Mouse (Mus musculus): ENCODE data around the gene Gng12. TPM values are rescaled to one million over a fixed set of nuclear protein-coding genes. Genes with fewer than 3 reads are reported as not detected.
A peak's percentile ranks its signal among the peaks of the same experiment; 100 is the strongest.

The Gng12 gene
- polyA plus RNA-seq, 1 experiment from 2014 or later: 27.8 TPM

- DNase-seq (ENCODE audit: low spot score) (no peak), ATAC-seq (no peak)
- H3K9me3 ChIP-seq (replicated peaks; ENCODE audit: control insufficient read depth, low read length): no peaks in the 10 kb centered on the region
- H3K4me1 ChIP-seq (ENCODE audit: control insufficient read depth, insufficient read depth, low read length): no peaks in the 10 kb centered on the region
- no peak overlapping the region for H3K4me2 ChIP-seq (ENCODE audit: low read length)
- no peak overlapping the region for H3K9ac ChIP-seq (ENCODE audit: low read length)
- H3K27me3 ChIP-seq (replicated peaks; ENCODE audit: control insufficient read depth, insufficient read depth, low read length): no peaks in the 10 kb centered on the region
- no peak overlapping the region for H3K27ac ChIP-seq (ENCODE audit: low read depth, low read length)
- H3K4me3 ChIP-seq (ENCODE audit: low read depth, low read length): no peak overlapping the region
- H3K36me3 ChIP-seq (ENCODE audit: control insufficient read depth, insufficient read depth, low read length): no peaks in the 10 kb centered on the region
These were observed 103.6 kb downstream of the Gng12 start for GRCm38 (mm10) chr6:66999800-67000199.

GRCm38 (mm10) chr6:67009888-67010287 is 113.7 kb downstream of the Gng12 start:
- Histone ChIP-seq H3K4me1 (ENCODE audit: control insufficient read depth, insufficient read depth, low read length) (no peaks in the 10 kb centered on the region), H3K4me2 (ENCODE audit: low read length) (no peak overlapping the region), H3K27ac (ENCODE audit: low read depth, low read length) (no peak overlapping the region), H3K4me3 (ENCODE audit: low read depth, low read length) (no peak overlapping the region), H3K9me3 (replicated peaks; ENCODE audit: control insufficient read depth, low read length) (no peaks in the 10 kb centered on the region), H3K36me3 (ENCODE audit: control insufficient read depth, insufficient read depth, low read length) (no peaks in the 10 kb centered on the region), H3K9ac (ENCODE audit: low read length) (no peak overlapping the region), H3K27me3 (replicated peaks; ENCODE audit: control insufficient read depth, insufficient read depth, low read length) (no peaks in the 10 kb centered on the region)
- DNase-seq (ENCODE audit: low spot score) (no peak), ATAC-seq (no peak)
- 85% methylated on average over 3 of the region's 3 CpGs for WGBS

GRCm38 (mm10) chr6:67010370-67011216 is 114.4 kb downstream of the Gng12 start:
- no peaks in the 10 kb centered on the region for H3K9me3 ChIP-seq (replicated peaks; ENCODE audit: control insufficient read depth, low read length)
- H3K4me1 ChIP-seq (ENCODE audit: control insufficient read depth, insufficient read depth, low read length): no peaks in the 10 kb centered on the region
- 32% methylated on average over 7 of the region's 7 CpGs for WGBS
- no peaks in the 10 kb centered on the region for H3K27me3 ChIP-seq (replicated peaks; ENCODE audit: control insufficient read depth, insufficient read depth, low read length)
- H3K4me3 ChIP-seq (ENCODE audit: low read depth, low read length): no peak overlapping the region
- no peak overlapping the region for H3K4me2 ChIP-seq (ENCODE audit: low read length)
- no peak overlapping the region for H3K9ac ChIP-seq (ENCODE audit: low read length)
- H3K36me3 ChIP-seq (ENCODE audit: control insufficient read depth, insufficient read depth, low read length): no peaks in the 10 kb centered on the region
- no peak overlapping the region for H3K27ac ChIP-seq (ENCODE audit: low read depth, low read length)
- ATAC-seq (no peak; the same call in 1 of the 2 replicates), DNase-seq (ENCODE audit: low spot score) (peak; percentile 10)

- H3K9me3 ChIP-seq (replicated peaks; ENCODE audit: control insufficient read depth, low read length): no peaks in the 10 kb centered on the region
- H3K4me1 ChIP-seq (ENCODE audit: control insufficient read depth, insufficient read depth, low read length): no peaks in the 10 kb centered on the region
- H3K27me3 ChIP-seq (replicated peaks; ENCODE audit: control insufficient read depth, insufficient read depth, low read length): no peaks in the 10 kb centered on the region
- DNase-seq (ENCODE audit: low spot score) (no peak), ATAC-seq (no peak)
- no peak overlapping the region for H3K4me2 ChIP-seq (ENCODE audit: low read length)
- no peak overlapping the region for H3K9ac ChIP-seq (ENCODE audit: low read length)
- no peak overlapping the region for H3K4me3 ChIP-seq (ENCODE audit: low read depth, low read length)
- H3K36me3 ChIP-seq (ENCODE audit: control insufficient read depth, insufficient read depth, low read length): no peaks in the 10 kb centered on the region
- no peak overlapping the region for H3K27ac ChIP-seq (ENCODE audit: low read depth, low read length)
These were observed 115.0 kb downstream of the Gng12 start for GRCm38 (mm10) chr6:67011217-67011518.

- Histone ChIP-seq H3K4me1 (ENCODE audit: control insufficient read depth, insufficient read depth, low read length) (no peaks in the 10 kb centered on the region), H3K36me3 (ENCODE audit: control insufficient read depth, insufficient read depth, low read length) (no peaks in the 10 kb centered on the region), H3K9ac (ENCODE audit: low read length) (no peak overlapping the region), H3K9me3 (replicated peaks; ENCODE audit: control insufficient read depth, low read length) (no peaks in the 10 kb centered on the region), H3K27ac (ENCODE audit: low read depth, low read length) (no peak overlapping the region), H3K4me3 (ENCODE audit: low read depth, low read length) (no peak overlapping the region), H3K27me3 (replicated peaks; ENCODE audit: control insufficient read depth, insufficient read depth, low read length) (no peaks in the 10 kb centered on the region), H3K4me2 (ENCODE audit: low read length) (no peak overlapping the region)
- DNase-seq (ENCODE audit: low spot score): no peak
- WGBS: 92% methylated on average over 6 of the region's 6 CpGs
- no peak for ATAC-seq
These were observed 117.2 kb downstream of the Gng12 start for GRCm38 (mm10) chr6:67013293-67013948.

GRCm38 (mm10) chr6:67013949-67014678 is 117.9 kb downstream of the Gng12 start:
- Histone ChIP-seq H3K4me2 (ENCODE audit: low read length) (no peak overlapping the region), H3K9me3 (replicated peaks; ENCODE audit: control insufficient read depth, low read length) (no peaks in the 10 kb centered on the region), H3K9ac (ENCODE audit: low read length) (no peak overlapping the region), H3K4me1 (ENCODE audit: control insufficient read depth, insufficient read depth, low read length) (no peaks in the 10 kb centered on the region), H3K27ac (ENCODE audit: low read depth, low read length) (no peak overlapping the region), H3K36me3 (ENCODE audit: control insufficient read depth, insufficient read depth, low read length) (no peaks in the 10 kb centered on the region), H3K27me3 (replicated peaks; ENCODE audit: control insufficient read depth, insufficient read depth, low read length) (no peaks in the 10 kb centered on the region), H3K4me3 (ENCODE audit: low read depth, low read length) (no peak overlapping the region)
- DNase-seq (ENCODE audit: low spot score): no peak
- no peak for ATAC-seq
- WGBS: 85% methylated on average over 9 of the region's 9 CpGs

- Histone ChIP-seq H3K27ac (ENCODE audit: low read depth, low read length) (no peak overlapping the region), H3K36me3 (ENCODE audit: control insufficient read depth, insufficient read depth, low read length) (no peaks in the 10 kb centered on the region), H3K27me3 (replicated peaks; ENCODE audit: control insufficient read depth, insufficient read depth, low read length) (no peaks in the 10 kb centered on the region), H3K4me1 (ENCODE audit: control insufficient read depth, insufficient read depth, low read length) (no peaks in the 10 kb centered on the region), H3K4me3 (ENCODE audit: low read depth, low read length) (no peak overlapping the region), H3K9ac (ENCODE audit: low read length) (no peak overlapping the region), H3K9me3 (replicated peaks; ENCODE audit: control insufficient read depth, low read length) (no peaks in the 10 kb centered on the region), H3K4me2 (ENCODE audit: low read length) (no peak overlapping the region)
- 100% methylated on average over 1 of the region's 1 CpGs for WGBS
- ATAC-seq (no peak), DNase-seq (ENCODE audit: low spot score) (no peak)
These were observed 118.5 kb downstream of the Gng12 start for GRCm38 (mm10) chr6:67014679-67015075.

- no peak for DNase-seq (ENCODE audit: low spot score)
- no peaks in the 10 kb centered on the region for H3K27me3 ChIP-seq (replicated peaks; ENCODE audit: control insufficient read depth, insufficient read depth, low read length)
- no peak overlapping the region for H3K27ac ChIP-seq (ENCODE audit: low read depth, low read length)
- ATAC-seq: no peak
- no peaks in the 10 kb centered on the region for H3K9me3 ChIP-seq (replicated peaks; ENCODE audit: control insufficient read depth, low read length)
- 87% methylated on average over 8 of the region's 8 CpGs for WGBS
- no peak overlapping the region for H3K4me3 ChIP-seq (ENCODE audit: low read depth, low read length)
- H3K4me2 ChIP-seq (ENCODE audit: low read length): no peak overlapping the region
- no peaks in the 10 kb centered on the region for H3K4me1 ChIP-seq (ENCODE audit: control insufficient read depth, insufficient read depth, low read length)
- H3K36me3 ChIP-seq (ENCODE audit: control insufficient read depth, insufficient read depth, low read length): no peaks in the 10 kb centered on the region
- no peak overlapping the region for H3K9ac ChIP-seq (ENCODE audit: low read length)
These were observed 119.7 kb downstream of the Gng12 start for GRCm38 (mm10) chr6:67015739-67016519.
